Mouse (Mus musculus): Measurements from ENCODE around the gene Vmn1r173. TPM values are rescaled to one million over a fixed set of nuclear protein-coding genes. Genes with fewer than 3 reads are reported as not detected.
"Not testable (repeated sequence)": the region's sequence is repeated elsewhere in the genome, so short reads cannot be mapped to it uniquely, and the experiment has no call there.

The Vmn1r173 gene
- total RNA-seq (2014; rRNA removed): not detected in 2 replicates
- not detected in 2 replicates for polyA plus RNA-seq (2015; fragmentation: Nextera tagmentation; extraction: Ambion mirVana)

DNA sequence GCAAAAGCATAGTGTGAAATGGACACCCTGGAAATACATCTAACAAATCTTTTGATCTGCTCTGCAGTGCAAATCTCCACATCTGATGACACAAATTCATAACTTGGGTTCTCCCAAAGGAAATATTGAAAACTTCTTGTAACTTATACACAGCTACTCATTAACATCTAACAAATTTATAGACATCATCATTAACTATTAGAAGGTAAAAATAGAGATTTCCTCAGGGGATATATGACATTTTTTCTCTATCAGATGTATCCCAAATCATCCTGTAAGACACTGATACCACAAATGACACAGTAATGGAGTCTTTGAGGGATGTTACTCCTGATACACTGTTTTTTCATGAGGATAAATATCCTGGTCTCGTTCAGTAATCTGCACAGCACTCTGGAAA, at the start of gene Vmn1r173:
TSS of gene Vmn1r173 (plus strand) at position 301 of the 400 bp plus-strand sequence.
- H3K4me3 ChIP-seq (ENCODE audit: low read length); H3K4me1 ChIP-seq (ENCODE audit: insufficient read depth, low read length); H3K9me3 ChIP-seq (ENCODE audit: low read length); ATAC-seq; H3K36me3 ChIP-seq (ENCODE audit: insufficient read depth, low read length); H3K27ac ChIP-seq; DNase-seq (ENCODE audit: low spot score); H3K4me2 ChIP-seq (ENCODE audit: low read depth, low read length); H3K9ac ChIP-seq (replicated peaks; ENCODE audit: low read length); H3K27me3 ChIP-seq (ENCODE audit: insufficient read depth, low read length): not testable (repeated sequence)
- whole genome bisulfite sequencing: 52% methylated on average over 1 of the region's 1 CpGs

- H3K27ac ChIP-seq: no peak within 1 kb of the TSS
- no peak within 1 kb of the TSS for H3K9ac ChIP-seq (replicated peaks; ENCODE audit: low read length)
- no peaks in the 10 kb centered on the region for H3K4me1 ChIP-seq (ENCODE audit: insufficient read depth, low read length)
- DNase-seq (ENCODE audit: low spot score): no peak
- H3K36me3 ChIP-seq (ENCODE audit: insufficient read depth, low read length): no peaks in the 10 kb centered on the region
- no peaks in the 10 kb centered on the region for H3K27me3 ChIP-seq (ENCODE audit: insufficient read depth, low read length)
- ATAC-seq: no peak
- 67% methylated on average over 2 of the region's 2 CpGs for WGBS
- no peaks in the 10 kb centered on the region for H3K9me3 ChIP-seq (ENCODE audit: low read length)
- TF ChIP-seq CTCF (IDR thresholded peaks at IDR 0.05; ENCODE audit: low read depth): no peak
- H3K4me3 ChIP-seq (ENCODE audit: low read length): no peak within 1 kb of the TSS
- H3K4me2 ChIP-seq (ENCODE audit: low read depth, low read length): no peak within 1 kb of the TSS
Measured at GRCm38 (mm10) chr7:23658016-23658415, 42.5 kb upstream of the Vmn1r173 start, which contains the start of gene Vmn1r172. TSS of gene Vmn1r172 (plus strand) at chr7:23658316.

DNA sequence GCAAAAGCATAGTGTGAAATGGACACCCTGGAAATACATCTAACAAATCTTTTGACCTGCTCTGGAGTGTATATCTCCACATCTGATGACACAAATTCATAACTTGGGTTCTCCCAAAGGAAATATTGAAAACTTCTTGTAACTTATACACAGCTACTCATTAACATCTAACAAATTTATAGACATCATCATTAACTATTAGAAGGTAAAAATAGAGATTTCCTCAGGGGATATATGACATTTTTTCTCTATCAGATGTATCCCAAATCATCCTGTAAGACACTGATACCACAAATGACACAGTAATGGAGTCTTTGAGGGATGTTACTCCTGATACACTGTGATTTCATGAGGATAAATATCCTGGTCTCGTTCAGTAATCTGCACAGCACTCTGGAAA, 51.5 kb downstream of the Vmn1r173 start, which contains the start of gene Vmn1r174:
TSS of gene Vmn1r174 (plus strand) at position 301 of the 400 bp plus-strand sequence.
- not testable (repeated sequence) for H3K4me3 ChIP-seq (ENCODE audit: low read length); H3K36me3 ChIP-seq (ENCODE audit: insufficient read depth, low read length); H3K9ac ChIP-seq (replicated peaks; ENCODE audit: low read length); H3K4me1 ChIP-seq (ENCODE audit: insufficient read depth, low read length); DNase-seq (ENCODE audit: low spot score); H3K27ac ChIP-seq; ATAC-seq; H3K9me3 ChIP-seq (ENCODE audit: low read length); H3K27me3 ChIP-seq (ENCODE audit: insufficient read depth, low read length); H3K4me2 ChIP-seq (ENCODE audit: low read depth, low read length)
- WGBS: 66% methylated on average over 1 of the region's 1 CpGs

Other genes with a start within 250 kb of the Vmn1r173 start
- gene Vmn1r167, start 193.5 kb upstream of the Vmn1r173 start, total RNA-seq (2014; rRNA removed): not detected in 2 replicates
- gene Vmn1r167, start 193.5 kb upstream of the Vmn1r173 start, polyA plus RNA-seq (2015; fragmentation: Nextera tagmentation; extraction: Ambion mirVana): not detected in 2 replicates
- not detected in 2 replicates for gene Vmn1r168, start 161.0 kb upstream of the Vmn1r173 start, total RNA-seq (2014; rRNA removed)
- not detected in 2 replicates for gene Vmn1r168, start 161.0 kb upstream of the Vmn1r173 start, polyA plus RNA-seq (2015; fragmentation: Nextera tagmentation; extraction: Ambion mirVana)
- gene Vmn1r169, start 125.2 kb upstream of the Vmn1r173 start, total RNA-seq (2014; rRNA removed): not detected in 2 replicates
- gene Vmn1r169, start 125.2 kb upstream of the Vmn1r173 start, polyA plus RNA-seq (2015; fragmentation: Nextera tagmentation; extraction: Ambion mirVana): not detected in 2 replicates
- gene Vmn1r170, start 94.5 kb upstream of the Vmn1r173 start, total RNA-seq (2014; rRNA removed): not detected in 2 replicates
- gene Vmn1r170, start 94.5 kb upstream of the Vmn1r173 start, polyA plus RNA-seq (2015; fragmentation: Nextera tagmentation; extraction: Ambion mirVana): not detected in 2 replicates
- not detected in 2 replicates for gene Vmn1r171, start 70.0 kb upstream of the Vmn1r173 start, total RNA-seq (2014; rRNA removed)
- gene Vmn1r171, start 70.0 kb upstream of the Vmn1r173 start, polyA plus RNA-seq (2015; fragmentation: Nextera tagmentation; extraction: Ambion mirVana): not detected in 2 replicates
- not detected in 2 replicates for gene Vmn1r172, start 42.4 kb upstream of the Vmn1r173 start, total RNA-seq (2014; rRNA removed)
- not detected in 2 replicates for gene Vmn1r172, start 42.4 kb upstream of the Vmn1r173 start, polyA plus RNA-seq (2015; fragmentation: Nextera tagmentation; extraction: Ambion mirVana)
- gene Vmn1r174, start 51.6 kb downstream of the Vmn1r173 start, total RNA-seq (2014; rRNA removed): not detected in 2 replicates
- not detected in 2 replicates for gene Vmn1r174, start 51.6 kb downstream of the Vmn1r173 start, polyA plus RNA-seq (2015; fragmentation: Nextera tagmentation; extraction: Ambion mirVana)
- not detected in 2 replicates for gene Vmn1r175, start 109.9 kb downstream of the Vmn1r173 start, total RNA-seq (2014; rRNA removed)
- gene Vmn1r175, start 109.9 kb downstream of the Vmn1r173 start, polyA plus RNA-seq (2015; fragmentation: Nextera tagmentation; extraction: Ambion mirVana): not detected in 2 replicates
- not detected in 2 replicates for gene Vmn1r176, start 136.7 kb downstream of the Vmn1r173 start, total RNA-seq (2014; rRNA removed)
- not detected in 2 replicates for gene Vmn1r176, start 136.7 kb downstream of the Vmn1r173 start, polyA plus RNA-seq (2015; fragmentation: Nextera tagmentation; extraction: Ambion mirVana)
- not detected in 2 replicates for gene Vmn1r177, start 165.7 kb downstream of the Vmn1r173 start, total RNA-seq (2014; rRNA removed)
- not detected in 2 replicates for gene Vmn1r177, start 165.7 kb downstream of the Vmn1r173 start, polyA plus RNA-seq (2015; fragmentation: Nextera tagmentation; extraction: Ambion mirVana)
- gene Vmn1r178, start 191.3 kb downstream of the Vmn1r173 start, total RNA-seq (2014; rRNA removed): not detected in 2 replicates
- gene Vmn1r178, start 191.3 kb downstream of the Vmn1r173 start, polyA plus RNA-seq (2015; fragmentation: Nextera tagmentation; extraction: Ambion mirVana): not detected in 2 replicates
- not detected in 2 replicates for gene Vmn1r179, start 226.3 kb downstream of the Vmn1r173 start, total RNA-seq (2014; rRNA removed)
- gene Vmn1r179, start 226.3 kb downstream of the Vmn1r173 start, polyA plus RNA-seq (2015; fragmentation: Nextera tagmentation; extraction: Ambion mirVana): not detected in 2 replicates
- gene Vmn1r180, start 249.9 kb downstream of the Vmn1r173 start, total RNA-seq (2014; rRNA removed): not detected in 2 replicates
- gene Vmn1r180, start 249.9 kb downstream of the Vmn1r173 start, polyA plus RNA-seq (2015; fragmentation: Nextera tagmentation; extraction: Ambion mirVana): not detected in 2 replicates

Measured in hindbrain, postnatal 0 days (tissue).